Mouse (Mus musculus) stomach, embryonic 15.5 days (tissue): ENCODE results near the gene Nxnl1. TPM values are rescaled to one million over a fixed set of nuclear protein-coding genes. Genes with fewer than 3 reads are reported as not detected.

Source experiments
- ATAC-seq: fragments of 200-750 bp; cut with Nextera tagmentation; 2 replicates; pipeline ENCODE4 v1.8.0; 2017; ENCODE audit warnings: low read depth, moderate number of reproducible peaks, moderate TSS enrichment; ENCODE audit not compliant: insufficient read depth, low FRiP score
- H3K27ac ChIP-seq: fragments of 300-500 bp; sonication (generic); 2 replicates; pipeline ENCODE4 v1.5.1; 2015; ENCODE audit warnings: mild to moderate bottlenecking, inconsistent platforms
- H3K27me3 ChIP-seq: fragments of 300-500 bp; sonication (generic); replicated peaks from 2 replicates; pipeline ENCODE4 v1.6.1; 2015; ENCODE audit warnings: inconsistent platforms
- H3K36me3 ChIP-seq: fragments of 300-500 bp; sonication (generic); 2 replicates; pipeline ENCODE4 v1.6.1; 2015; ENCODE audit warnings: inconsistent platforms
- H3K4me1 ChIP-seq: fragments of 300-500 bp; sonication (generic); 2 replicates; pipeline ENCODE4 v1.6.1; 2015; ENCODE audit warnings: inconsistent platforms
- H3K4me2 ChIP-seq: fragments of 300-500 bp; sonication (generic); 2 replicates; pipeline ENCODE4 v1.6.1; 2015; ENCODE audit warnings: mild to moderate bottlenecking, inconsistent platforms
- H3K4me3 ChIP-seq: fragments of 300-500 bp; sonication (generic); replicated peaks from 2 replicates; pipeline ENCODE4 v1.5.1; 2015; ENCODE audit warnings: inconsistent platforms
- H3K9ac ChIP-seq: fragments of 300-500 bp; sonication (generic); 2 replicates; pipeline ENCODE4 v1.6.1; 2015; ENCODE audit warnings: inconsistent platforms
- H3K9me3 ChIP-seq: fragments of 300-500 bp; sonication (generic); 2 replicates; pipeline ENCODE4 v1.6.1; 2016; ENCODE audit warnings: inconsistent platforms
- WGBS: fragments of 180-500 bp; shearing (Covaris S2); methylation state at CpG from one replicate; pipeline ENCODE4 v1.1.7; 2015; 5-methylcytosine and 5-hydroxymethylcytosine counted together
- polyA plus RNA-seq: library from polyadenylated mRNA; unstranded; fragments of >200 nt; fragmentation: Nextera tagmentation; extraction: Ambion mirVana; gene quantifications from 2 replicates; pipeline ENCODE4 v1.2.1, GENCODE M21; 2015

The Nxnl1 gene
- 0.08 and 0.15 TPM in 2 replicates for polyA plus RNA-seq

DNA sequence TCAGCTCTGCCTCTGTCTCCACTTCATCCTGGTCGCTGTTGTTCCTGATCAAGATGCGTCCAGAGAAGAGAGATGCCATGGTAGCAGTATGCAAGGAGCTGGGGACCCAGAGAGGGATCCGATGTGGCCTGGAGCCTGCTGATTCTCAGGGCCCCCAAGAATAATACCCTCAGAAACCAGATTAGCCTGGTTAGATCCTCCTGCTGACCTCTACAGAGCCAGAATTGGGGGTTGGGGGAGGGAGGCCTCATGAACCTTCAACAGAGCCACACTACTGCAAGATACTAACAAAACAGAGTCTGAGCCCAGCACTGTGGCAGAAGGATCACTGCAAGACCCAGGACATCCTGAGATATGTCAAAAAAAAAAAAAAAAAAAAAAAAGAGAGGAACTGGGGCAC is at the start of gene Nxnl1:
Gene Nxnl1, minus strand, starts transcription at position 101 of the 400 bp plus-strand sequence.
- peaks cover 9% of the 10 kb centered on the region; the same call in 1 of the 2 replicates for H3K27me3 ChIP-seq
- H3K4me1 ChIP-seq, result peaks cover 26% of the 10 kb centered on the region
- no peak within 1 kb of the TSS for H3K9ac ChIP-seq
- H3K4me2 ChIP-seq, result no peak within 1 kb of the TSS
- no peak for ATAC-seq
- 73% methylated on average over 3 of the region's 3 CpGs for WGBS
- H3K4me3 ChIP-seq, result no peak within 1 kb of the TSS
- H3K36me3 ChIP-seq, result no peaks in the 10 kb centered on the region
- H3K27ac ChIP-seq, result no peak within 1 kb of the TSS
- no peaks in the 10 kb centered on the region for H3K9me3 ChIP-seq

DNA sequence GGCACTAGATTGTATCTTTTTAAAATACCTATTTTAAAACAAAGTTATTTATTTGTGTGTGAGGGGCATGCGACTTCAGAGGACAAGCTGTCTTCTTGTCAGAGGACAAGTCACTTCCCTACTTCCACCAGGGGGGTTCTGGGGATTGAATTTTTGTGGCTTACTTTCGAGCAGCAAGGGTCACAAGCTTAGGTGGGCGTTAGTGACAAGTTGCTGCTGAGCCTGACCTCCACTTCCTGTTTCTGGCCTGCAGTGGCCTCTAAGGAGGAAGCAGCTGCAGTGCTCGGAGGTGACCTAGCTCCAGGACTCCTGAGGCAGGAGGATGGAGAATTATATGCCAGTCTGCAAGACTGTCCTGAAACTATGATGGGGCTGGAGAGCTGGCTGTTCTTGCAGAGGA is 47.0 kb upstream of the Nxnl1 start:
- H3K36me3 ChIP-seq, result peaks cover 23% of the 10 kb centered on the region
- H3K4me1 ChIP-seq, result peaks cover 12% of the 10 kb centered on the region
- WGBS, result 56% methylated on average over 4 of the region's 4 CpGs
- no peaks in the 10 kb centered on the region for H3K9me3 ChIP-seq
- no peak overlapping the region for H3K4me2 ChIP-seq
- no peak overlapping the region for H3K27ac ChIP-seq
- H3K27me3 ChIP-seq, result no peaks in the 10 kb centered on the region
- ATAC-seq, result no peak
- no peak overlapping the region for H3K4me3 ChIP-seq
- no peak overlapping the region for H3K9ac ChIP-seq

DNA sequence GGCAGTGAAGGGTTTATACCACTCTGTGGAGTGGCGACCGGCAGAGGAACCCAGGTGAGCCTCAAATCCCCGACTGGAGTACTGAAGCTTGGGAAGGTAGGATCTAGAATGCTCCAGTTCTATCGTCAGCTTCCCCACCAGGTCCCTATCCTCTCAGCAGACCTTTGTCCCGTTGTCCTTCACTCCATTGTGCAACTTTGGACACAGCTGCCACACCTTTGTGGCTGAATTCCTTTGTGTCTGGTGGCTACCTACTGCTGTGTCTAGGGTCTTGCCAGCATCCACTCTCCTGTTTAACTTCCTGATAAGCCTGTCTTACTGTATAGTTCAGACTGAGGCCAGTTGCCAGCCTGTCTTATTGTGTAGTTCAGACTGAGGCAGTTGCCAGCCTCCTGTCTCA is 45.7 kb upstream of the Nxnl1 start:
- no peak for ATAC-seq
- H3K4me2 ChIP-seq, result peak overlapping the region; percentile 71
- WGBS, result 34% methylated on average over 5 of the region's 5 CpGs
- H3K4me1 ChIP-seq, result peaks cover 12% of the 10 kb centered on the region
- no peaks in the 10 kb centered on the region for H3K27me3 ChIP-seq
- peak overlapping the region; percentile 90 for H3K4me3 ChIP-seq
- H3K9ac ChIP-seq, result 0 out of 2 replicates have a peak overlapping the region, but pooled peaks have one; percentile 89
- H3K9me3 ChIP-seq, result no peaks in the 10 kb centered on the region
- H3K27ac ChIP-seq, result no peak overlapping the region
- H3K36me3 ChIP-seq, result peaks cover 15% of the 10 kb centered on the region

DNA sequence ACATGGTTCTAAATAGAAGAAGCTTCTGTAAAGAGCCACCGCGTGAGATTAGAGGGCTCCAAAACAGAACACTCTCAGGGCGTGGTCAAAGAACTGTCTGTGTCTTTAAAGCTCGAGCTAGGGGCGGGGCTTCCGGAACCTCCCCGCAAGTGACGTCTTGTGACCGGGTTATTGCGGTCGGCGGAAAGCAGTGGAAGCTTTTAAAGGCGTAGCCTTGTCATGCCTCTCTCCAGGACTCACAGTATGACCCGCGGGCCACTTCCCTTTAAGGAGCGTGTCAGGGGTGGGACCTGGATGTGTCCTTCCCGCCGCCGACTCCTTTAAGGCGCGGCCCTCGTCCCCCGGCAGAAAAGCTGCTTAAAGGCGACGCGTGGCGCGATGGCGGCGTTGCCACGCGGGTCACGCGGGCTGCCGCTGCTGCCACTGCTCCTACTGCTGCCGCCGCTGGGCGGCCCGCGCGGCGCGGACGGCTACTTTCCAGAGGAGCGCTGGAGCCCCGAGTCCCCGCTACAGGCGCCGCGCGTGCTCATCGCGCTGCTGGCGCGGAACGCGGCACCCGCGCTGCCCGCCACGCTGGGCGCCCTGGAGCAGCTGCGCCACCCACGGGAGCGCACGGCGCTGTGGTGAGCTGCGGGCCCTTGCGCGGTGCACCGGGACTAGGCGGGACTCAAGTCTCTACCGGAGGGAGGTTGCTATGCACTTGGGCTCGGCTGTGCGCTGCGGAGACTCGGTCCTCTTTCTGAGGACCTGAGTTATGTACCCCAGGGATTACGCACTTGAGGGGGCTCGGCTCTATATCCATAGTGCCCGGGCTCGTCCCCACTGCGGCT is 44.6 kb upstream of the Nxnl1 start, which contains the start of gene Colgalt1:
Gene Colgalt1, plus strand, starts transcription at position 177 of the 830 bp plus-strand sequence.
- Histone ChIP-seq H3K9me3 (no peaks in the 10 kb centered on the region), H3K27ac (peak within 1 kb of the TSS; percentile 88), H3K4me2 (peak within 1 kb of the TSS; percentile 71), H3K27me3 (no peaks in the 10 kb centered on the region), H3K4me3 (peak within 1 kb of the TSS; percentile 90), H3K4me1 (peaks cover 12% of the 10 kb centered on the region), H3K36me3 (peaks cover 9% of the 10 kb centered on the region), H3K9ac (peak within 1 kb of the TSS; percentile 89)
- WGBS, result under 1% methylated on average over 82 of the region's 82 CpGs
- peak; percentile 99 for ATAC-seq

DNA sequence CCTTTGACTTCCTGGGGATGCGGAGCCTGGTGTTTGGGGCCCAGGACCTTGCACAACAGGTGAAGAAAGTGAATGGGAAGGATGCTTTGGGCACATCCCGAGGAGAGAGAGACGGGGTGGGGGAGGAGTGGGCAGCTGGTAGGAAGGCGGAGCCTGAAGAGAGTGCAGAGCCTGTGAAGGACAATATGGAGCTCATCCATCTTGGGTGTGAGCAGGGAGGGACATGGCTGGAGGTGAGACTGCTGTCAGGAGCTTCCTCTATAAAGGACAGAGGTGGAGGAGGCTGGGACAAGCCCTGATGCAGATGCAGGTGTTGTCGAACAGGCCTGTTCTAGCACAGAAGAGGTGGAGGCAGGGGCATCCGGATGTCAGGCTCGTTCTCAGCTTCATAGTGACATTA is 37.6 kb upstream of the Nxnl1 start:
- no peak for ATAC-seq
- 62% methylated on average over 7 of the region's 7 CpGs for WGBS
- Histone ChIP-seq H3K4me3 (no peak overlapping the region), H3K9me3 (no peaks in the 10 kb centered on the region), H3K4me1 (peaks cover 18% of the 10 kb centered on the region), H3K4me2 (no peak overlapping the region), H3K36me3 (no peaks in the 10 kb centered on the region), H3K9ac (no peak overlapping the region), H3K27ac (no peak overlapping the region), H3K27me3 (peaks cover 14% of the 10 kb centered on the region)

DNA sequence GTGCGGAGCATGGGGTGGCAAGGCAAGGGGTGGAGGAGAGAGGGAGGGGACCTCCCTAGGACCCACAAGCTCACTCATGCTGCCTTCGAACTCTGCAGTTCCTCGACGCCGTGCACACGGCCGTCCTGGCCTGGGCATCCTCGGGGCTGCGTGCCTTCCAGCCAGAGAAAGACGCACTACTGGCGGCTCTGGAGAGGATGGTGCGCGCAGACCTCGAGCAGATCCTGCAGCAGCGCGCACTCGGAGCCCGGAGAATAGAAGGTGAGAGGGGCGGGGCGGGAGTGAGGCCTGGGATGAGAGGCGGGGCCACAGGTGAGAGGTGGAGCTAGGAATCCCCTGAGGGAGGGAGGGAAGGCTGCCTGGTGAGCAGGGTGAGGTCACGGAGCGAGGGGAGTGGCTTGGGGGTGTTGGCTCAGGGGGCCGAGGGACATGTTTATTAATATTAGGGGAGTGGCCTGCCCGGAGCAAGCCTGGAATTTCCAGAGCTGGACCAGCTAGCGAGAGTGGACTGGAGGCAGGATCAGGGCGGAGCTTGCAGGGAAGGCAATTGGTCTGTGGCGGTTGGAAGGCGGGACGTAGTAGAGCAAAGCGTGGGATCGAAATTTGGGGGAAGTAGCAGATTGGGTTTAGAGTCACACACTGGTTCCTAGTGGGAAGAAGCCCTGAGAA is 36.4 kb upstream of the Nxnl1 start:
- H3K9ac ChIP-seq, result no peak overlapping the region
- H3K4me2 ChIP-seq, result peak overlapping the region; percentile 85
- peaks cover 14% of the 10 kb centered on the region for H3K27me3 ChIP-seq
- H3K36me3 ChIP-seq, result no peaks in the 10 kb centered on the region
- H3K4me3 ChIP-seq, result peak overlapping the region; percentile 38
- H3K4me1 ChIP-seq, result peaks cover 18% of the 10 kb centered on the region
- WGBS, result under 1% methylated on average over 32 of the region's 32 CpGs
- peak; percentile 91 for ATAC-seq
- H3K9me3 ChIP-seq, result no peaks in the 10 kb centered on the region
- 0 out of 2 replicates have a peak overlapping the region, but pooled peaks have one; percentile 19 for H3K27ac ChIP-seq

DNA sequence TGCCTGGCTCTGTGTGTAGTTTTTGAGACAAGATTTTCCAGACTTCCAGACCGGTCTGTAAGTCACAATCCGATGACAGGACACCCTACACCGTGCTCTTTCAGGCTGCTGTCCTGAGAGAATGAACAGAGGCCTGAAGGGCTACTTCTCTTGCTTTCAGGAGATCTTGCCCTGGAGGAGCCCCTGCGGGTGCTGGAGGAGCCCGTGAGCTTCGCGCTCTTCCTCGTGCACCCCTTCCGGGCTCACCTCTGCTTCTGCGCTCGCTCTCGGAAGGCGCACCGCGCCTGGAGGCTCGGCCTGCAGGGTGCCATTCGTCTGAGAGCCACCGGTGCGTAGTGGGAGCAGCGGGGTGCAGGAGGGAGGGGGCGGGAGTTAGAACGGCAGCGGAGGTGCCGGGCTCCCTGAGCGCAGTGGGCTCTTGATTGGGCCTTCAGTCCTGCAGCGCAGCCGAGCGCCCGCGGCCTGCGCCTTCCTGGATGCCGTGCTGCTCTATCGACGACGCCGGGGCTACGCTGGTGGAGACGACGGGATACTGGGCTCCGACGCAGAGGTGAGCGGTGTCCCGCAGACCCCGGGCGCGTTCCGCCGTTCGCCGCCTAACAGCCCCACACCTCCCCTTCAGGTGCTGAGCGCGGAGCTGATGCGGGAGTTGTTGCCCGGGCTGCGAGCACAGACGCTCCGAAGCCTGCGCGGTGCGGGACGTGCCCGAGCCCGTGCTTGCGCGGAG is 35.7 kb upstream of the Nxnl1 start:
- H3K9ac ChIP-seq, result no peak overlapping the region
- WGBS, result 5% methylated on average over 65 of the region's 65 CpGs

DNA sequence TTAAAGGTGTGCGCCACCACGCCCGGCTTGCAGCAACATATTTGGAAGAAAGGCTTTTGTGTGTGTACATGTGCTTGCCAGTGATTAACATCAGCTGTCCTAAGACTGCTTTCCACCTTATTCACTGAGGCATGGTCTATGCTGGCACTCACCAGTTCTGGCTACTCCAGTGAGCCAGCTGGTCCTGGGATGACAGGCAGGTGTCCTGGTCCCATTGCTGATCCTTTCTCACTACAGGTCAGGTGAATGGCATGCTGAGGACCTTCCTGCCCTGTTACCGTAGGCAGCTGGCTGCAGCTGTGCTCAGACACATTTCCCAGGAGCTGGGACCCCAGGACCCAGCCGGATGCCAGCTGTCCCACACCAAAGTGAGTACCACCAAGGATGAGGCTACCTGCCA is 32.4 kb upstream of the Nxnl1 start:
- Histone ChIP-seq H3K36me3 (no peaks in the 10 kb centered on the region), H3K27me3 (peaks cover 14% of the 10 kb centered on the region), H3K27ac (no peak overlapping the region), H3K4me1 (peaks cover 24% of the 10 kb centered on the region), H3K9me3 (no peaks in the 10 kb centered on the region), H3K4me3 (no peak overlapping the region), H3K9ac (no peak overlapping the region), H3K4me2 (no peak overlapping the region)
- ATAC-seq, result no peak
- WGBS, result 89% methylated on average over 5 of the region's 5 CpGs

More for the DNA sequence above, 35.7 kb upstream of the Nxnl1 start:
- H3K4me3 ChIP-seq, result peak overlapping the region; percentile 38
- no peaks in the 10 kb centered on the region for H3K9me3 ChIP-seq
- peaks cover 18% of the 10 kb centered on the region for H3K4me1 ChIP-seq
- no peak overlapping the region for H3K27ac ChIP-seq
- H3K36me3 ChIP-seq, result no peaks in the 10 kb centered on the region
- peak; percentile 3 for ATAC-seq
- H3K4me2 ChIP-seq, result peak overlapping the region; percentile 85
- peaks cover 14% of the 10 kb centered on the region for H3K27me3 ChIP-seq

DNA sequence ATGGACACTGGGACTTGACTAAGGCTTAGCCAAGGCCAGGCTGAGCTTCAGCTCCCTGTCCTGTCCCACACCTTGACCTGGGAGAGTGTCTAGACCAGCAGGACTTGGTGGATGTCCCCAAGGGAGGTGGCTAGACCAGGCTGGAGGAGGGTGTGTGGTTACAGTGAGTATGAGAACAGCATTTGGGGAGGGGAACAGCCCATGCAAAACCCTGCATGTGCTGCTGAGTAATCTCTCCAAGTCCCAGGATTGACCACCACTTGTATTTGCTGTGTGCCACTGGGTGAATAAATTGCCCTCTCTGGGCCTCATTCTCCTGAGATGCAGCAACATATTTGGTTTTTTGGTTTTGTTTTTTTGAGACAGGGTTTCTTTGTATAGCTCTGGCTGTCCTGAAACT is 32.0 kb upstream of the Nxnl1 start:
- no peak overlapping the region for H3K9ac ChIP-seq
- no peaks in the 10 kb centered on the region for H3K36me3 ChIP-seq
- no peaks in the 10 kb centered on the region for H3K9me3 ChIP-seq
- no peak overlapping the region for H3K27ac ChIP-seq
- ATAC-seq, result no peak
- peaks cover 14% of the 10 kb centered on the region for H3K27me3 ChIP-seq
- no peak overlapping the region for H3K4me2 ChIP-seq
- peaks cover 25% of the 10 kb centered on the region for H3K4me1 ChIP-seq
- H3K4me3 ChIP-seq, result no peak overlapping the region

DNA sequence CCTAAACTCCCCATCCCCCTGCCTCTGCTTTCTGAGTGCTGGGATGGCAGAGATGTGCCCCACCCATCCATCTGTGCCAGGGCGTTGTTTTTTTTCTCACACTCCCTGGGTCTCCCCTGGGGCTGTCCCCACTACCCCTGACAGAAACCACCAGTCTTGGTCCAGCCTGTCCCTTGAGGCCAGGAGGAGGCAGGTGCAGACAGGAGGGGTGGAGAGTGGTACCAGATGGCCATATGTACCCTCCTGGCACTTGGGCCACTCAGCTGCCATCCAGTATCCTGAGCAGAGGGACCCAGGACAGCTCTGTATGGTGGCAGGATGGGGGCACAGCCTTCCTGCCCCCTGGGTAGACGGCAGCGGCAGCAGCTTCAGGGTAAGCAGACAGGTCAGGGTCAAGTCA is 31.1 kb upstream of the Nxnl1 start, which contains the start of gene Fam129c:
Gene Fam129c, plus strand, starts transcription at position 198 of the 400 bp plus-strand sequence.
- no peak within 1 kb of the TSS for H3K4me2 ChIP-seq
- peaks cover 25% of the 10 kb centered on the region for H3K4me1 ChIP-seq
- no peaks in the 10 kb centered on the region for H3K36me3 ChIP-seq
- no peak within 1 kb of the TSS for H3K27ac ChIP-seq
- no peak within 1 kb of the TSS for H3K9ac ChIP-seq
- H3K27me3 ChIP-seq, result peaks cover 10% of the 10 kb centered on the region
- WGBS, result 82% methylated on average over 3 of the region's 3 CpGs
- no peaks in the 10 kb centered on the region for H3K9me3 ChIP-seq
- no peak for ATAC-seq
- no peak within 1 kb of the TSS for H3K4me3 ChIP-seq

DNA sequence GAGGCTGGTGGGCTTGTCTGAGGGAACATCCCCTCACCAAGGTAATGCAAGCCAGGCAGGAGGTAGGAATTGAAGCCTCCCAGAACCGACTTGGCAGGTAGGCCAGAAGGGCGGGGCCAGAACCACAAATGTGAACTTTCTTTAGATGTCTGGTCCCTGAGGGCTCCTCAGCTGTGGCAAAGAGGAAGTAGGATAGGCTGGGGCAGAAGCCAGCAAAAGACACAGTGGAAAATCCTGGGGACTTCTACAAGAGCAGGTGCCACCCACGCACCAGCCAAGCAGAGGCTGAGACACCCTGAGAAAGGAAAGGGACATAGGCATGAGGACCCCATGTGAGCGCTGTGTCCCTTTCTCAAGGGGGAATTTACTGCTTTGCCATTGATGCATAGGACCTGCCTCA is 30.4 kb upstream of the Nxnl1 start:
- peaks cover 19% of the 10 kb centered on the region for H3K4me1 ChIP-seq
- H3K9ac ChIP-seq, result no peak overlapping the region
- no peak overlapping the region for H3K4me2 ChIP-seq
- no peak overlapping the region for H3K27ac ChIP-seq
- 77% methylated on average over 4 of the region's 4 CpGs for WGBS
- no peak overlapping the region for H3K4me3 ChIP-seq
- no peaks in the 10 kb centered on the region for H3K36me3 ChIP-seq
- H3K27me3 ChIP-seq, result peaks cover 4% of the 10 kb centered on the region
- ATAC-seq, result no peak
- no peaks in the 10 kb centered on the region for H3K9me3 ChIP-seq
